Mouse (Mus musculus) sigmoid colon, adult 10 weeks (tissue): ENCODE measurements around the gene Gm11060. TPM values are rescaled to one million over a fixed set of nuclear protein-coding genes. Genes with fewer than 3 reads are reported as not detected.

Source experiments
- polyA plus RNA-seq: library from polyadenylated mRNA; stranded (reverse); fragments of 350-450 nt; fragmentation: Illumina TruSeq; extraction: RNeasy Lipid Tissue Mini Kit (QIAGEN cat#74804); gene quantifications from one replicate; pipeline ENCODE4 v1.2.3, GENCODE M21; 2014; ENCODE audit warnings: low read depth, low replicate concordance

Gene Gm11060
- not detected for polyA plus RNA-seq

DNA sequence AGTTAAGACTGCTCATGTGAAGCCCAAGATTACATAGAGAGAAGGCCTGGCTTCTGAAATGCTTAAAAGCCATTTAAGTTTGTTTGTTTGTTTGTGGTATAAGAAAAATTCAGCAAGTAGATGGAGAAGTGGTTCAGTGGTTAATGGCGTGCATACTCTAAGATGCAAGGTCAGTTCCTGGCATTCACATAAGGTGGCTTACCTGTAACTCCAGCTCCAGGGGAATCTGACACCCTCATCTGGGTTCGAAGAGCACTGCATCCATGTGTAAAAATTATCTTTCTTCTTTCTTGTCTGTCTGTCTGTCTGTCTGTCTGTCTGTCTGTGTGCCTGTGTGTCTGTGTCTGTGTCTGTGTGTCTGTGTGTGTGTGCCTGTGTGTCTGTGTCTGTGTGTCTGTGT is at the start of gene Gm11060:
TSS of gene Gm11060 (plus strand) at position 301 of the 400 bp plus-strand sequence.

DNA sequence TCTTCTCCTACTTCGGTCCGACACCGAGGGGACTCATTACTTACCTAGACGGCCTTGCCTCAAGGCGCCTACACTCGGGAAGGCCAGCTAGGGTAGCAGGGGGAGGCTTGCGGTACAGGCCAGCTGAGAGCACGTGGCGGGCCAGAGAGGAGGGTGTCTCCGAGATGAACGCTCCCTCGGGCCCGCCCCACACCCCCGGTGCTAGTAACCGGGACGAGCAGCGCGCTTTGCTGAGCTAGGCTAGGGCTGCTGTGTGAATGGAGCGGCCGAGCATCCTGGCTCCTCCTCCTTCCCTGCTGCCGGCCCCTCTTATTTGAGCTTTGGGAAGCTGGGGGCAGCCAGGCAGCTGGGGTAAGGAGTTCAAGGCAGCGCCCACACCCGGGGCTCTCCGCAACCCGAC is 34.5 kb downstream of the Gm11060 start, which contains the start of gene Wt1:
TSS of gene Wt1 (plus strand) at position 251 of the 400 bp plus-strand sequence.

Other genes with a start within 250 kb of the Gm11060 start
- gene Prrg4, start 242.1 kb upstream of the Gm11060 start, polyA plus RNA-seq, result 3.8 TPM
- 21.2 TPM for gene Ccdc73, start 224.2 kb upstream of the Gm11060 start, polyA plus RNA-seq
- gene Eif3m, start 74.9 kb upstream of the Gm11060 start, polyA plus RNA-seq, result 438 TPM
- gene Wt1, start 34.5 kb downstream of the Gm11060 start, polyA plus RNA-seq, result 1.3 TPM
- gene Them7, start 132.3 kb downstream of the Gm11060 start, polyA plus RNA-seq, result not detected